Mouse (Mus musculus): ENCODE measurements around the gene Zfp37.
A peak's percentile ranks its signal among the peaks of the same experiment; 100 is the strongest.
"Not testable (repeated sequence)": the region's sequence is repeated elsewhere in the genome, so short reads cannot be mapped to it uniquely, and the experiment has no call there.

Gene Zfp37

DNA sequence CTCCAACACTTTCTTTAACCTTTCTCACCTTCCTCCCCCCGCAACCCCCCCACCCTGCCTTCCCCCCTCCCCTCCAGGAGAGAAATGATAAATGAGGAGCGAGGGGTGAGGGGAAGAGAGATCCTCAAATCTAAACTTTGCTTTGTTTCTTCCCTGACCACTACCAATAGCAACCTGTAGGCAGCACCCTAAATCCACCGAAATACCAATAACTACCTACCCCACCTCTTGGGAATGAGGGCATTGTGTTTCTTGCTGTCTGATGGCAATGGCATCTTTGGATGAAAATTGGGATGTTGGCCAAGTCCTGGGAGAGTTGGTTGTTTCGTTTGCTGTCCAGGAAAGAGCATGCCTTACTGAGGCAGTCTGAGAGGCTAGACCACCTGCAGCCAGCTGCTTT lies 20.8 kb downstream of the Zfp37 start:
- DNase-seq (ENCODE audit: extremely low spot score), result peak; percentile 7

- DNase-seq (ENCODE audit: extremely low spot score), result no peak
These were observed 22.0 kb downstream of the Zfp37 start for GRCm38 (mm10) chr4:62208696-62209380.

GRCm38 (mm10) chr4:62207851-62208695 lies 22.8 kb downstream of the Zfp37 start:
- DNase-seq (ENCODE audit: extremely low spot score), result peak; percentile 91

DNA sequence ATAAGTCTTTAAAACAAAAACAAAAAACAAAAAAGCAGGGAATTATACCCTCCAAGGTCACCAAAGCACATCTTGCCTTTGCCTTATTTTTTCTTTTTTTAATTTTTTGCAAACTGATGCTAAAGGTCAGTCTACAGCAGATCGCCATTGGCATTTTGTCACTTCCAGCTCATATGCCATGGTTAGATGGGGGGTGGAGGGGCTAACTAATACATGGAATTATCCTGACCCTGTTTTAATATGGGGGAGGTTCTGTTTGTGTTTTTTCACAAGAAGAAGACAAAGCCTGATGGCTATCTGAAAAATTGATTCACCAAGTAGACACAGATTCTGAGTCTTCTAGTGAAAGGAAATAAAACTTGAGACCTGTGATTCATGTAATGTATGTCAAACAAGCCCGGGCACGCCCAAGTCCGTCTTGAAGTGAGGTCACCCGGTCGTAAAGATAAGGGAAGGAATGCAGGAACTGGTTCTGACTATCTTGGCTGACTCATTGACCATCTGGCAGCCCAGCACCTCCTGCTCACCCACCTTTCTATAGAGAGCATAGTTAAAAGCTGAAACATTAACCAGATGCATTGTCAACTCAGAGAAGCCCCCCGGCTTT lies 30.8 kb downstream of the Zfp37 start:
- DNase-seq (ENCODE audit: extremely low spot score), result no peak

GRCm38 (mm10) chr4:62188778-62189177 lies 42.1 kb downstream of the Zfp37 start:
- no peak for DNase-seq (ENCODE audit: extremely low spot score)

- DNase-seq (ENCODE audit: extremely low spot score), result peak; percentile 14
These were observed 53.6 kb downstream of the Zfp37 start for GRCm38 (mm10) chr4:62177282-62177681.

DNA sequence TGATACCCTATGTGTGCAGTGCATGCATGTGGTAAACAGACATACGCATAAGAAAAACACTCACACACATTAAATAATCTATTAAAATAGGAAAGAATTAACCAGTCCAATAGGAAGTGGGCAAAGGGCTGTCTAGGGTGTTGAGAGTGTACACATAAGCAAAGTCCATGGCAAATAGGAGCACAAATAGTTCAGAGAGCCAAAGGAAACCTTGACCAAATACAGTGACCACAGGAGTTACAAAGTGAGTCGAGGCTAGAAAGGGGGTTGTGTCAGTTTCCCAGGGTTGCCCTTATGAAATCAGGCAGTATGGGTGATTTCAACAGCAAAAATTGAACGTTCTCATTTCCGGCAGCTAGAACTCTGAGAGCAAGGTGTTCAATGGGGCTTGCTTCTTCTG lies 56.4 kb downstream of the Zfp37 start:
- no peak for DNase-seq (ENCODE audit: extremely low spot score)

DNA sequence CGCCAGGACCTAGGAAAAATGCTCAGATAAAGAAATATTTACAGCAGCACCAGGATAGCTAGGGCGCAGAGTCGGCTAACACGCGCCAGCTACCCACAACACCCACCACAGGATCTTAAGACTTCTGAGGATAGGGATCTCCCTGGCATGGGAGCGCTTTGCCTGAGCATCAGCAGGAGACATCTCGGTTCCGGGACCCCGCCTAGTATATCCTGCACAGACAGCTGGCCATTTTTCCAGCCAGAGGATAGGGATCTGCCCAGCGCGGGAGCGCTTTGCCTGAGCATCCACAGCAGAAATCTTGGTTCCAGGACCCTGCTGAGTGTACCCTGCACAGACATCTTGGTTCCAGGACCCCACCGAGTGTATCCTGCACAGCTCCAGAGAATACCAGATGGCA lies 63.2 kb downstream of the Zfp37 start:
- DNase-seq (ENCODE audit: extremely low spot score), result not testable (repeated sequence)

GRCm38 (mm10) chr4:62158401-62158800 lies 72.4 kb downstream of the Zfp37 start:
- DNase-seq (ENCODE audit: extremely low spot score), result no peak

DNA sequence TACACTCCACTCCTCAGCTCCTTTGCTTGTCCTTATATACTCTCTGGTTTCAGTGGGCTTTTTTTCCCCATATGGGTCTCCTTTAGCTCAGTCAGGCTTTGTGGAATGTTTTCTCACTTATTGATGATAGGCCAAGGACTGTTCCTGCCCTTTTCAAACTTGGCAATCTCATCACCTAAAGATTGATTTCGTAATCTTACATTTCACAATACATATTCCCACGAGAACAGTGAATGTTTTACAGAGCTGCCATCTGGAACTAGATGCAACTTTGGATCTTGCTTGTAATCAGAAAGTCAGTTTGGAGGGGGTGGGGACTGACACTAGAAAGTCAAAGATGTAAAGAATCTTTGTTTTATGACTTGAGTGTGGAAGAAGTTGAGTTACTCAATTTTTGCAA lies 80.0 kb downstream of the Zfp37 start, which contains the start of gene Mup21:
TSS of gene Mup21 (minus strand) at position 53 of the 400 bp plus-strand sequence.
- DNase-seq (ENCODE audit: extremely low spot score), result no peak
